Mouse (Mus musculus) E14TG2a.4 (cell line): ENCODE results near the gene Lrrc20.

ENCODE experiments used
- CTCF ChIP-seq: conservative IDR thresholded peaks from 2 replicates; pipeline ENCODE4 v1.5.1; 2014; ENCODE audit warnings: low read length
- POU5F1 ChIP-seq: IDR thresholded peaks from 2 replicates; pipeline ENCODE4 v1.6.1; 2014; ENCODE audit warnings: low read length, borderline replicate concordance

- no peak for TF ChIP-seq CTCF
- TF ChIP-seq POU5F1, result no peak
Measured at GRCm38 (mm10) chr10:61427951-61428350, 47.6 kb upstream of the Lrrc20 start.
